Mouse (Mus musculus) lung, postnatal 0 days (tissue): Measurements from ENCODE around the gene Sema3f. TPM values are rescaled to one million over a fixed set of nuclear protein-coding genes. Genes with fewer than 3 reads are reported as not detected.

Experiments
- ATAC-seq: fragments of 200-750 bp; cut with Nextera tagmentation; 2 replicates; pipeline ENCODE4 v1.8.0; 2017; ENCODE audit warnings: moderate library complexity
- DNase-seq: peaks from one replicate; pipeline ENCODE4 v3.0.0-alpha.2; 2016; ENCODE audit warnings: low spot score
- H3K27ac ChIP-seq: fragments of 300-500 bp; sonication (generic); 2 replicates; pipeline ENCODE4 v1.5.1; 2014; ENCODE audit warnings: antibody characterized with exemption, mild to moderate bottlenecking, low read length, mixed read lengths
- H3K27me3 ChIP-seq: fragments of 300-500 bp; sonication (generic); replicated peaks from 2 replicates; pipeline ENCODE4 v1.6.1; 2014; ENCODE audit warnings: low read length, mixed read lengths; ENCODE audit not compliant: insufficient read depth
- H3K36me3 ChIP-seq: fragments of 300-500 bp; sonication (generic); 2 replicates; pipeline ENCODE4 v1.6.1; 2014; ENCODE audit warnings: low read length, mixed read lengths; ENCODE audit not compliant: insufficient read depth
- H3K4me1 ChIP-seq: fragments of 300-500 bp; sonication (generic); 2 replicates; pipeline ENCODE4 v1.6.1; 2014; ENCODE audit warnings: antibody characterized with exemption, low read depth, low read length, mixed read lengths; ENCODE audit not compliant: insufficient read depth
- H3K4me2 ChIP-seq: fragments of 300-500 bp; sonication (generic); replicated peaks from 2 replicates; pipeline ENCODE4 v1.6.1; 2014; ENCODE audit warnings: low read depth, mild to moderate bottlenecking, low read length, moderate library complexity, mixed read lengths
- H3K4me3 ChIP-seq: fragments of 300-500 bp; sonication (generic); 2 replicates; pipeline ENCODE4 v1.5.1; 2014; ENCODE audit warnings: low read depth, low read length
- H3K9ac ChIP-seq: fragments of 300-500 bp; sonication (generic); replicated peaks from 2 replicates; pipeline ENCODE4 v1.6.1; 2014; ENCODE audit warnings: low read depth, mild to moderate bottlenecking
- H3K9me3 ChIP-seq: fragments of 300-500 bp; sonication (generic); 2 replicates; pipeline ENCODE4 v1.6.1; 2016; ENCODE audit warnings: low read length, mixed read lengths
- CTCF ChIP-seq: IDR thresholded peaks from 2 replicates; pipeline ENCODE4 v1.5.1; 2016; ENCODE audit warnings: antibody characterized with exemption, mild to moderate bottlenecking
- EP300 ChIP-seq: IDR thresholded peaks from 2 replicates; pipeline ENCODE4 v1.6.1; 2016; ENCODE audit warnings: antibody characterized with exemption, mild to moderate bottlenecking, control low read depth
- WGBS: fragments of 180-500 bp; shearing (Covaris S2); extraction: QIAGEN DNeasy Blood & Tissue Kit; methylation state at CpG from one replicate; pipeline ENCODE4 v1.1.7; 2014; 5-methylcytosine and 5-hydroxymethylcytosine counted together
- polyA plus RNA-seq: library from polyadenylated mRNA; unstranded; fragments of >200 nt; fragmentation: Nextera tagmentation; extraction: Ambion mirVana; gene quantifications from 2 replicates; pipeline ENCODE4 v1.2.1, GENCODE M21; 2015

Sema3f gene
- polyA plus RNA-seq, 1 experiment from 2014 or later: 24.9 TPM

- Histone ChIP-seq H3K4me1 (peaks cover 10% of the 10 kb centered on the region; the same call in 1 of the 2 replicates), H3K4me3 (no peak overlapping the region), H3K9me3 (no peaks in the 10 kb centered on the region), H3K27ac (no peak overlapping the region), H3K27me3 (no peaks in the 10 kb centered on the region), H3K4me2 (no peak overlapping the region), H3K36me3 (no peaks in the 10 kb centered on the region), H3K9ac (no peak overlapping the region)
- ATAC-seq: peak; percentile 32; the same call in 1 of the 2 replicates
- WGBS: 26% methylated on average over 7 of the region's 8 CpGs
- TF ChIP-seq EP300: no peak
- peak; percentile 38; the same call in 1 of the 2 replicates for TF ChIP-seq CTCF
- DNase-seq: peak; percentile 54
These were observed 70.0 kb downstream of the Sema3f start for GRCm38 (mm10) chr9:107640257-107640772.

GRCm38 (mm10) chr9:107637070-107637469 lies 73.2 kb downstream of the Sema3f start:
- no peaks in the 10 kb centered on the region for H3K27me3 ChIP-seq
- WGBS: 43% methylated on average over 7 of the region's 7 CpGs
- no peak overlapping the region for H3K27ac ChIP-seq
- H3K36me3 ChIP-seq: no peaks in the 10 kb centered on the region
- H3K4me1 ChIP-seq: peaks cover 9% of the 10 kb centered on the region; the same call in 1 of the 2 replicates
- H3K4me2 ChIP-seq: no peak overlapping the region
- H3K9me3 ChIP-seq: no peaks in the 10 kb centered on the region
- ATAC-seq (no peak), DNase-seq (peak; percentile 36)
- H3K4me3 ChIP-seq: no peak overlapping the region
- no peak overlapping the region for H3K9ac ChIP-seq
- TF ChIP-seq CTCF (no peak), EP300 (no peak)

GRCm38 (mm10) chr9:107635279-107636028 lies 74.8 kb downstream of the Sema3f start, which contains the start of gene Gnai2:
Gnai2 (minus strand) TSS chr9:107635367.
- Histone ChIP-seq H3K4me2 (peak within 1 kb of the TSS; percentile 90), H3K4me3 (peak within 1 kb of the TSS; percentile 90), H3K36me3 (no peaks in the 10 kb centered on the region), H3K9ac (peak within 1 kb of the TSS; percentile 96), H3K27ac (peak within 1 kb of the TSS; percentile 90), H3K9me3 (no peaks in the 10 kb centered on the region), H3K27me3 (no peaks in the 10 kb centered on the region), H3K4me1 (peaks cover 22% of the 10 kb centered on the region)
- DNase-seq (peak; percentile 99), ATAC-seq (peak; percentile 95)
- 3% methylated on average over 37 of the region's 38 CpGs for WGBS
- TF ChIP-seq CTCF: peak; percentile 33; the same call in 1 of the 2 replicates
- no peak for TF ChIP-seq EP300

- DNase-seq (no peak), ATAC-seq (no peak)
- H3K9me3 ChIP-seq: no peaks in the 10 kb centered on the region
- no peaks in the 10 kb centered on the region for H3K27me3 ChIP-seq
- peak overlapping the region; percentile 90 for H3K4me3 ChIP-seq
- H3K9ac ChIP-seq: peak overlapping the region; percentile 96
- no peaks in the 10 kb centered on the region for H3K36me3 ChIP-seq
- H3K27ac ChIP-seq: peak overlapping the region; percentile 90
- 1% methylated on average over 35 of the region's 35 CpGs for WGBS
- peaks cover 25% of the 10 kb centered on the region for H3K4me1 ChIP-seq
- 0 out of 2 replicates have a peak, but pooled peaks have one; percentile 7 for TF ChIP-seq CTCF
- TF ChIP-seq EP300: no peak
- H3K4me2 ChIP-seq: peak overlapping the region; percentile 90
These were observed 75.6 kb downstream of the Sema3f start for GRCm38 (mm10) chr9:107634406-107635278.

- peak overlapping the region; percentile 96 for H3K9ac ChIP-seq
- H3K36me3 ChIP-seq: no peaks in the 10 kb centered on the region
- H3K9me3 ChIP-seq: no peaks in the 10 kb centered on the region
- peak; percentile 48 for DNase-seq
- WGBS: 5% methylated on average over 15 of the region's 15 CpGs
- H3K4me3 ChIP-seq: peak overlapping the region; percentile 90
- peak overlapping the region; percentile 90 for H3K4me2 ChIP-seq
- ATAC-seq: peak; percentile 1
- no peaks in the 10 kb centered on the region for H3K27me3 ChIP-seq
- H3K27ac ChIP-seq: peak overlapping the region; percentile 90
- H3K4me1 ChIP-seq: peaks cover 33% of the 10 kb centered on the region
- TF ChIP-seq CTCF: no peak
- TF ChIP-seq EP300: no peak
These were observed 76.4 kb downstream of the Sema3f start for GRCm38 (mm10) chr9:107633661-107634405.
